Mouse (Mus musculus) spleen, adult 2 months (tissue): ENCODE data around the gene Flt4.

Experiments
- CTCF ChIP-seq: fragments of 200-500 bp; IDR thresholded peaks from 2 replicates; pipeline ENCODE4 v1.5.1; 2011; ENCODE audit warnings: mild to moderate bottlenecking, inconsistent platforms; ENCODE audit not compliant: insufficient read depth, insufficient read length, insufficient replicate concordance; ENCODE audit errors: extremely low read depth
- POLR2A ChIP-seq: fragments of 200-500 bp; IDR thresholded peaks from 2 replicates; pipeline ENCODE4 v1.6.1; 2011; ENCODE audit warnings: low read depth, low read length, inconsistent platforms

- peak; percentile 64; the same call in 1 of the 2 replicates for TF ChIP-seq CTCF
- no peak for TF ChIP-seq POLR2A
Measured at GRCm38 (mm10) chr11:49652401-49653078, 43.5 kb downstream of the Flt4 start.
